Mouse (Mus musculus) embryo, embryonic 10.5 days (tissue): ENCODE data around the gene Gnpnat1.
A peak's percentile ranks its signal among the peaks of the same experiment; 100 is the strongest.
"Not testable (repeated sequence)": the region's sequence is repeated elsewhere in the genome, so short reads cannot be mapped to it uniquely, and the experiment has no call there.

ENCODE experiments used
- DNase-seq: peaks from one replicate; pipeline ENCODE4 v3.0.0-alpha.2; 2015; ENCODE audit warnings: low spot score

The Gnpnat1 gene

GRCm38 (mm10) chr14:45404813-45405212, at the start of gene Gnpnat1:
Gene Gnpnat1 (minus strand): TSS chr14:45404913.
- not testable (repeated sequence) for DNase-seq

GRCm38 (mm10) chr14:45453538-45454233, 49.0 kb upstream of the Gnpnat1 start:
- DNase-seq: no peak

GRCm38 (mm10) chr14:45452861-45453512, 48.3 kb upstream of the Gnpnat1 start:
- no peak for DNase-seq

- DNase-seq: no peak
These were observed 47.4 kb upstream of the Gnpnat1 start for GRCm38 (mm10) chr14:45452148-45452547.

GRCm38 (mm10) chr14:45451090-45451489, 46.4 kb upstream of the Gnpnat1 start:
- DNase-seq: peak; percentile 43

- DNase-seq: no peak
These were observed 42.1 kb upstream of the Gnpnat1 start for GRCm38 (mm10) chr14:45446777-45447176.

GRCm38 (mm10) chr14:45445445-45445844, 40.7 kb upstream of the Gnpnat1 start:
- no peak for DNase-seq

GRCm38 (mm10) chr14:45444870-45445269, 40.2 kb upstream of the Gnpnat1 start:
- no peak for DNase-seq

GRCm38 (mm10) chr14:45442781-45443560, 38.3 kb upstream of the Gnpnat1 start:
- no peak for DNase-seq

- DNase-seq: no peak
These were observed 36.6 kb upstream of the Gnpnat1 start for GRCm38 (mm10) chr14:45441291-45441690.

GRCm38 (mm10) chr14:45439387-45439786, 34.7 kb upstream of the Gnpnat1 start:
- no peak for DNase-seq

- DNase-seq: no peak
These were observed 34.2 kb upstream of the Gnpnat1 start for GRCm38 (mm10) chr14:45438931-45439275.

- peak; percentile 73 for DNase-seq
These were observed 33.7 kb upstream of the Gnpnat1 start for GRCm38 (mm10) chr14:45438250-45438930.

- DNase-seq: no peak
These were observed 29.5 kb upstream of the Gnpnat1 start for GRCm38 (mm10) chr14:45434220-45434619.

GRCm38 (mm10) chr14:45432003-45432402, 27.3 kb upstream of the Gnpnat1 start:
- DNase-seq: no peak

- no peak for DNase-seq
These were observed 25.5 kb upstream of the Gnpnat1 start for GRCm38 (mm10) chr14:45430066-45430842.

- peak; percentile 89 for DNase-seq
These were observed 18.5 kb upstream of the Gnpnat1 start for GRCm38 (mm10) chr14:45423220-45423619.

- DNase-seq: no peak
These were observed 17.7 kb upstream of the Gnpnat1 start for GRCm38 (mm10) chr14:45422371-45422770.

GRCm38 (mm10) chr14:45419323-45419722, 14.6 kb upstream of the Gnpnat1 start:
- no peak for DNase-seq

GRCm38 (mm10) chr14:45418553-45418952, 13.8 kb upstream of the Gnpnat1 start:
- no peak for DNase-seq

GRCm38 (mm10) chr14:45416265-45416664, 11.6 kb upstream of the Gnpnat1 start:
- DNase-seq: no peak

- DNase-seq: no peak
These were observed 1.1 kb downstream of the Gnpnat1 start for GRCm38 (mm10) chr14:45403651-45404050.
